In the genomic region with DNA sequence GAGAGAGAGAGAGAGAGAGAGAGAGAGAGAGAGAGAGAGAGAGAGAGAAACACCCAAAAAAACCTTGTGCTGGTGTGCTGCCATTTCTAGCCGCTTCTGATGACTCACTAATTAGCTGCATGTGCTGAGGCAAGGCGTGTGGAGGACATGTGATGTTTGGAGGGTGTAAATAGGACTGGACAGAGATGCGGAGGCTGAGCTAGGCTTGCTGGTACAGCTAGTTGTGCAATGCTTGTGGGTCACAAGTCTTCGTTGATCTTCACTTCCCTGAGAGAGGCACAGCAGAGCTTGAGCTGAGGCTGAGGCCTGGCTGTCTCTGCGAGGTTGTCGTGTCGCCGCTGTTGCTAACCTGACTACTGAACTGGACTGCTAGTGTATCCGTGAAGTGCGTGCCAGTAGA, we compare ENCODE assay signal across 13 mouse cellular contexts. TPM values are rescaled to one million over a fixed set of nuclear protein-coding genes. Genes with fewer than 3 reads are reported as not detected.
DNase-seq lines count a peak whose midpoint lies in the region; ATAC-seq and TF ChIP-seq lines count a peak whose summit lies in the region.
"Had no signal": no experiment of that assay in that cellular context is flagged by ENCODE, and none has a peak within 500 bp of the region (broad histone marks: within the 10 kb centered on the region; RNA-seq: fewer than 3 reads in every experiment).

No protein-coding gene starts in this region.

- TF ChIP-seq POLR2A in bone marrow macrophage, adult 2 months (IDR thresholded peaks at IDR 0.05; ENCODE audit: borderline replicate concordance, low read depth, low read length): no peak

- no peak overlapping the region for H3K9ac ChIP-seq in midbrain, postnatal 0 days (replicated peaks; ENCODE audit: low read length, poor library complexity, severe bottlenecking)
- no peak overlapping the region for H3K9ac ChIP-seq in neural tube, embryonic 15.5 days (replicated peaks)
- H3K9ac ChIP-seq: lung, embryonic 15.5 days had no signal

- DNase-seq in layer of hippocampus, adult 8-10 months (ENCODE audit: low spot score in 2 of 2): peak; percentile 24 to 38
- DNase-seq in layer of hippocampus, adult 9-10 months (ENCODE audit: low spot score): no peak
- peak; percentile 26 to 50 for DNase-seq in left cerebral cortex, adult 2 months (ENCODE audit: extremely low spot score in 1 of 2, low spot score in 2 of 2)
- DNase-seq in right cerebral cortex, adult 2 months (ENCODE audit: low spot score in 2 of 2): peak; percentile 56 to 66
- DNase-seq in midbrain, postnatal 0 days (ENCODE audit: low spot score): no peak
- DNase-seq in embryo, embryonic 10.5 days (ENCODE audit: low spot score): no peak
- DNase-seq: adrenal gland, postnatal 25 days; heart, postnatal 4 days; kidney, postnatal 10 days had no signal

- ATAC-seq in midbrain, postnatal 0 days (ENCODE audit: low FRiP score): no peak
- ATAC-seq in neural tube, embryonic 15.5 days (ENCODE audit: low FRiP score): no peak

- no peaks in the 10 kb centered on the region for H3K9me3 ChIP-seq in midbrain, postnatal 0 days (ENCODE audit: low read length)
- no peaks in the 10 kb centered on the region for H3K9me3 ChIP-seq in neural tube, embryonic 15.5 days (replicated peaks)
- H3K9me3 ChIP-seq: lung, embryonic 15.5 days had no signal

- intact Hi-C loops in left cerebral cortex, adult 2 months (cut with DNase I): loop anchor here (5.0 kb wide), 1 partner anchor 145 kb away; a partner anchor contains a TSS

- peak overlapping the region; percentile 40 for H3K4me3 ChIP-seq in bone marrow macrophage, adult 2 months (ENCODE audit: insufficient read depth, low read length)
- H3K4me3 ChIP-seq in left cerebral cortex, adult 2 months: no peak overlapping the region
- H3K4me3 ChIP-seq in midbrain, postnatal 0 days (ENCODE audit: low read depth, low read length): no peak overlapping the region
- H3K4me3 ChIP-seq in neural tube, embryonic 15.5 days (replicated peaks): no peak overlapping the region
- H3K4me3 ChIP-seq: lung, embryonic 15.5 days had no signal

- H3K4me2 ChIP-seq in midbrain, postnatal 0 days (ENCODE audit: low read depth, low read length, poor library complexity, severe bottlenecking): no peak overlapping the region
- no peak overlapping the region for H3K4me2 ChIP-seq in neural tube, embryonic 15.5 days
- H3K4me2 ChIP-seq: lung, embryonic 15.5 days had no signal

- WGBS in midbrain, postnatal 0 days: 89% methylated on average over 10 of the region's 10 CpGs
- 95% methylated on average over 10 of the region's 10 CpGs for WGBS in neural tube, embryonic 15.5 days

- H3K27me3 ChIP-seq in midbrain, postnatal 0 days (ENCODE audit: insufficient read depth, low read length): no peaks in the 10 kb centered on the region
- no peaks in the 10 kb centered on the region for H3K27me3 ChIP-seq in neural tube, embryonic 15.5 days (replicated peaks)
- H3K27me3 ChIP-seq: lung, embryonic 15.5 days had no signal

- peaks cover 3% of the 10 kb centered on the region; the same call in 1 of the 2 replicates for H3K36me3 ChIP-seq in midbrain, postnatal 0 days (ENCODE audit: insufficient read depth, low read length)
- H3K36me3 ChIP-seq in neural tube, embryonic 15.5 days: peaks cover 18% of the 10 kb centered on the region
- H3K36me3 ChIP-seq: lung, embryonic 15.5 days had no signal

- H3K27ac ChIP-seq in bone marrow macrophage, adult 2 months (ENCODE audit: insufficient read depth, low read depth, low read length): peak overlapping the region; percentile 99
- 0 out of 2 replicates have a peak overlapping the region, but pooled peaks have one; percentile 7 for H3K27ac ChIP-seq in left cerebral cortex, adult 2 months
- no peak overlapping the region for H3K27ac ChIP-seq in midbrain, postnatal 0 days (ENCODE audit: low read depth, low read length)
- no peak overlapping the region for H3K27ac ChIP-seq in neural tube, embryonic 15.5 days (replicated peaks)
- H3K27ac ChIP-seq: lung, embryonic 15.5 days had no signal

- peaks cover 46% of the 10 kb centered on the region for H3K4me1 ChIP-seq in bone marrow macrophage, adult 2 months (ENCODE audit: control insufficient read depth, insufficient read depth, low read length)
- no peaks in the 10 kb centered on the region for H3K4me1 ChIP-seq in midbrain, postnatal 0 days (ENCODE audit: insufficient read depth, low read length)
- no peaks in the 10 kb centered on the region for H3K4me1 ChIP-seq in neural tube, embryonic 15.5 days
- H3K4me1 ChIP-seq: lung, embryonic 15.5 days had no signal

- TF ChIP-seq CTCF in bone marrow macrophage, adult 2 months (IDR thresholded peaks at IDR 0.05; ENCODE audit: low read depth, low read length): no peak
- no peak for TF ChIP-seq CTCF in left cerebral cortex, adult 2 months (IDR thresholded peaks at IDR 0.05)
- no peak for TF ChIP-seq CTCF in midbrain, postnatal 0 days (IDR thresholded peaks at IDR 0.05)

RNA-seq across cellular contexts. Expression of a gene that starts 5.6 kb away (rescaled TPM):
- total RNA-seq in layer of hippocampus, adult 8-10 months (2022): 1 to 10 TPM; 1.6 to 4.4 (median 3.3) TPM
- 407 and 510 TPM in 2 replicates for polyA plus RNA-seq in bone marrow macrophage, adult 2 months (2012; ENCODE audit: insufficient read depth, insufficient read length, missing spikeins)
- total RNA-seq in left cerebral cortex, adult 2 months (2021): 1 to 10 TPM; 1.3 to 1.9 TPM
- total RNA-seq in midbrain, postnatal 0 days (2014; rRNA removed): 1.5 and 3.0 TPM in 2 replicates
- polyA plus RNA-seq in midbrain, postnatal 0 days (2015; fragmentation: Nextera tagmentation; extraction: Ambion mirVana): 3.5 and 3.6 TPM in 2 replicates
- 4.4 and 5.9 TPM in 2 replicates for polyA plus RNA-seq in neural tube, embryonic 15.5 days (2015; fragmentation: Nextera tagmentation; extraction: Ambion mirVana)

RNA-seq across cellular contexts. Expression of a gene that starts 11.4 kb away (rescaled TPM):
- total RNA-seq in layer of hippocampus, adult 8-10 months (2022): not detected
- polyA plus RNA-seq in bone marrow macrophage, adult 2 months (2012; ENCODE audit: insufficient read depth, insufficient read length, missing spikeins): not detected in 2 replicates
- not detected for total RNA-seq in left cerebral cortex, adult 2 months (2021)
- total RNA-seq in midbrain, postnatal 0 days (2014; rRNA removed): not detected in 2 replicates
- not detected in 2 replicates for polyA plus RNA-seq in midbrain, postnatal 0 days (2015; fragmentation: Nextera tagmentation; extraction: Ambion mirVana)
- not detected in 2 replicates for polyA plus RNA-seq in neural tube, embryonic 15.5 days (2015; fragmentation: Nextera tagmentation; extraction: Ambion mirVana)
- total RNA-seq: adrenal gland, postnatal 25 days; ES-E14; heart, postnatal 4 days had no signal
- polyA plus RNA-seq: lung, embryonic 15.5 days had no signal

RNA-seq across cellular contexts. Expression of a gene that starts 35.7 kb away (rescaled TPM):
- 100 to 1,000 TPM; 125 to 154 (median 137) TPM for total RNA-seq in layer of hippocampus, adult 8-10 months (2022)
- polyA plus RNA-seq in bone marrow macrophage, adult 2 months (2012; ENCODE audit: insufficient read depth, insufficient read length, missing spikeins): 179 and 198 TPM in 2 replicates
- 100 to 1,000 TPM; 136 to 137 TPM for total RNA-seq in left cerebral cortex, adult 2 months (2021)
- total RNA-seq in midbrain, postnatal 0 days (2014; rRNA removed): 121 and 128 TPM in 2 replicates
- polyA plus RNA-seq in midbrain, postnatal 0 days (2015; fragmentation: Nextera tagmentation; extraction: Ambion mirVana): 56.3 and 59.7 TPM in 2 replicates
- 78.7 and 80.3 TPM in 2 replicates for polyA plus RNA-seq in neural tube, embryonic 15.5 days (2015; fragmentation: Nextera tagmentation; extraction: Ambion mirVana)

RNA-seq across cellular contexts. Expression of a gene that starts 35.9 kb away (rescaled TPM):
- 1 to 10 TPM in 3 of 4 experiments, under 1 TPM in 1; 0.83 to 2.0 (median 1.4) TPM for total RNA-seq in layer of hippocampus, adult 8-10 months (2022)
- 7.9 and 8.2 TPM in 2 replicates for polyA plus RNA-seq in bone marrow macrophage, adult 2 months (2012; ENCODE audit: insufficient read depth, insufficient read length, missing spikeins)
- under 1 TPM; 0.61 to 0.70 TPM for total RNA-seq in left cerebral cortex, adult 2 months (2021)
- total RNA-seq in midbrain, postnatal 0 days (2014; rRNA removed): 2.8 and 5.1 TPM in 2 replicates
- polyA plus RNA-seq in midbrain, postnatal 0 days (2015; fragmentation: Nextera tagmentation; extraction: Ambion mirVana): 0.84 and 0.90 TPM in 2 replicates
- 1.4 and 4.1 TPM in 2 replicates for polyA plus RNA-seq in neural tube, embryonic 15.5 days (2015; fragmentation: Nextera tagmentation; extraction: Ambion mirVana)

RNA-seq across cellular contexts. Expression of a gene that starts 39.3 kb away (rescaled TPM):
- total RNA-seq in layer of hippocampus, adult 8-10 months (2022): 10 to 100 TPM in 3 of 4 experiments, 1 to 10 TPM in 1; 9.3 to 16.1 (median 11.0) TPM
- 21.2 and 22.1 TPM in 2 replicates for polyA plus RNA-seq in bone marrow macrophage, adult 2 months (2012; ENCODE audit: insufficient read depth, insufficient read length, missing spikeins)
- total RNA-seq in left cerebral cortex, adult 2 months (2021): 1 to 10 TPM; 7.8 to 9.5 TPM
- total RNA-seq in midbrain, postnatal 0 days (2014; rRNA removed): 2.8 and 3.6 TPM in 2 replicates
- 8.3 and 9.2 TPM in 2 replicates for polyA plus RNA-seq in midbrain, postnatal 0 days (2015; fragmentation: Nextera tagmentation; extraction: Ambion mirVana)
- 14.1 and 19.8 TPM in 2 replicates for polyA plus RNA-seq in neural tube, embryonic 15.5 days (2015; fragmentation: Nextera tagmentation; extraction: Ambion mirVana)

Comparison
In these comparisons a context has a peak if more than half of its experiments do, and no peak if none do; other contexts are left out.
1. DNase-seq: peak in layer of hippocampus, adult 8-10 months (2 of 2), left cerebral cortex, adult 2 months (2 of 2) and right cerebral cortex, adult 2 months (2 of 2); none in layer of hippocampus, adult 9-10 months (single experiment), midbrain, postnatal 0 days (single experiment) and embryo, embryonic 10.5 days (single experiment).
2. H3K27ac ChIP-seq: peak in bone marrow macrophage, adult 2 months (single experiment) and left cerebral cortex, adult 2 months (single experiment); none in midbrain, postnatal 0 days (single experiment) and neural tube, embryonic 15.5 days (single experiment).